Mouse (Mus musculus) granulocyte monocyte progenitor cell, adult 5-6 weeks (primary cell): ENCODE data around the gene Zeb2. TPM values are rescaled to one million over a fixed set of nuclear protein-coding genes. Genes with fewer than 3 reads are reported as not detected.

Source experiments
- ATAC-seq: replicated peaks from 2 replicates; pipeline ENCODE4 v1.8.0; 2016; ENCODE audit warnings: mild to moderate bottlenecking, moderate TSS enrichment, inconsistent platforms; ENCODE audit not compliant: poor library complexity, severe bottlenecking
- total RNA-seq, 2 experiments: library from RNA; stranded (forward) in 1 of 2; stranded (reverse) in 1 of 2; fragments of 200-712, 200-1000 nt in 1 of 2; fragments of >200 nt in 1 of 2; fragmentation: Nextera tagmentation in 1 of 2; gene quantifications; 2 replicates each; pipeline ENCODE4 v1.2.3; 2014 to 2017

The Zeb2 gene
- total RNA-seq, 2 experiments from 2014 or later, result 167 to 286 TPM

DNA sequence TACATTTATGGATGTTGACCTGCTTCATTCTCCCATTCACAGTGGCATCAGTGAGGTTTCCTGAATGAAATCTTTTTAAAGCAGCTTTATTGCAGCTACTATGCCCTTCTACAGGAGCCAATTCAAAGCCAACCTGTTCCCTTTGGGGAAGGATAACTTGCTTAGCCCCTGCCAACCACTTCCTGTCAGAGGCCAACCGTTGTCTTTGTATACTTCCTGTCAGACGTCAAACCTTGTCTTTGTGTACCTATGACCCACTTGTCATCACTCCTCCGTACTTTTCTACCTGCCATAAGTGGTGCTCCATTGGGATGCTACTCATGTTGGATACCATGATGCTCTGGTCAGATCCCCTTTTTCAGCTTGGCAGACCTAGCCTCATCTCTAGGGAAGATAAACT is 156.6 kb downstream of the Zeb2 start:
- ATAC-seq, result no peak

DNA sequence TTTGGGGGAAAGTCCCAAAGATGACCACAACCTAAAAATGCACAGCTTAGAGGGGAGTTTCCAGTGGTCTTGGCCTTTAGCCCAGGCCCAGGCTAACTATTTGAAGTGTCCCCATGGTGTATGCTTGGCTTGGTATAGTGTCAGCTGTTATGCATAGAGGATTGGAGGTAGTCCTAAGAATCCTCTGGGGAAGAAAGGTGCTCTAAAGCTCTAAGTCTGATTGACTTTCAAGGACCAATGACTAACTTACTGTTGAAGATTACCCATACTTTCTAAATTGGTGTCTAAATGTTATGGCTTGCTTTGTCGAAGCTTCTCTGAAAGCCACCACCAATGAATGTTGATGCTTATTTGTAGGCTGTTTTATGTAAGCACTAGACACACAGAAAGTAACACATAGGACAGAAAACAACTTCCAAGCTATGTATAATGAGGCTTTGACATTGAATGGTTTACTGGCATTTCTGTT is 159.8 kb downstream of the Zeb2 start:
- no peak for ATAC-seq

DNA sequence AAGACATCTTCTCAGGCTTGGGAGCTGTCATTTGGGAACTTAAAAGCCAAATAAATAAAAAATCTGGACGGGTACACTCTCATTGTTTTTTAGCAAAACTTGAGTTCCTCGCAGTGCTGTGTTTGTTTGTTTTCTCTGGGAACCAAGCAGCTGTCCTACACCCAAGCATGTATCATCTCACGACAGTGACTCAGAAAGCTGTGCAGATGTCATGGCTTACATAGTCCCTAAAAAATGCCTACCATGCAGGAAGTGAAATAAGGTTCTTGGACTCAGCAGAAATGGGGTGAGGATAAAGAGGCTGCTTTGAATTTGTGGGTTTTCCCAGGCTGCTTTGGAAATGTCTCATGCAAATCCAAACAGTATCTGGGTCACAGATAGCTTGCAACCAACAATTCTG is 161.0 kb downstream of the Zeb2 start:
- ATAC-seq, result no peak

- no peak for ATAC-seq
Measured at GRCm38 (mm10) chr2:44955506-44955905, 161.7 kb downstream of the Zeb2 start.

- no peak for ATAC-seq
Measured at GRCm38 (mm10) chr2:44954180-44954579, 163.0 kb downstream of the Zeb2 start.

DNA sequence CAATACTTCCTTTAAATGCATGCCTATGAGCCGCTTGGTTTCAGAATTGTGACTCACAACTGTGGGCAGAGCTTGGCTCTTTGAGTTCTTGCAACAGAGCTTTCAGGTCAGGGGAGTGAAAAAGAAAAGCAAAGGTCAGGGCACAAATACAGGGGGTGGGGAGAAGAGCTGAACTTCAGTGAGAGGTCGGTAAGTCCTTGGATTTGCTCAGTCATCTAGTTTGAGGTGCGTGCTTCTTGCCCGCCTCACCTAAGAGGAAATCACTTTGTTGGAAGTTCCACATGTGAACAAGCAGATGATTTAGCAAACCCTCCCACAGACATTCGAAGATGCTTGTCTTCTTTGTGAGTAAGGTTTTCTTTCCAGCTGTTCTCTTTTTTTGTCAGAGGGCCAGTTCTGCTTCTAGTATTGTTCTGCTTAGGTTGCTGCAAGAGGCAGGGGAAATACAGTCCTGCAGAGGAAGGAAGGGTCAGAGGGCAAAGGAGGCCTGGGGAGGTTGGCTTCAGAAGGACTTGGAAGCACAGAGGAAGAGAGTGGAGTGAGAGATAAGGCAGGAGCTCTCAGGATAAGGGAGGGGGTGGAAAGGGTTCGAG is 164.3 kb downstream of the Zeb2 start:
- ATAC-seq, result peak; percentile 84

DNA sequence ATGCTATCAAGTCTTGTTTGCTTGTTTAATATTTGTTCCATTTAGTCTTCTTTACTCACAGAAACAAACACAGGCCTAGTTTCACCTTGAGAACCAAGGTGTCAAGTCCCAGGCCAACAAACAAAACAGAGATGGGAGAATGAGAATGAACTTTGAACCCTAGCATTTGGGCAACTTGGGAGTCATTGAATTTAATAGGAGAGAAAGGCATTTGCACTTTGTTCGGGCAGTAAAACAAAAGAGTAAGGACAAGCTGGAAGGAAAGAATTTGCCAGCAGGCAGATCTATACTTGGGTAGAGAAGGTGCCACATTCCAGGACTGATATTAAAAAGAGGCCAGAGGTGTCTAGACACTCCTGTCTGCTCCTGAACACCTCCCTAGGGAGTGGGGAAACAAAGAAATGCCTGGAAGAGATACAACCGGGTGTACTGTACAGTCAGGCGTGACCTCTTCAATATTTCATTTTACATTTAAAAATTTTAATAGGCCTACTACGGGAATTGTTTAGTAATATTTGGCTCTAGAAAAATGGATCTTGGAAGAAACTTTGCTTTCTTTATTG is 165.5 kb downstream of the Zeb2 start:
- no peak for ATAC-seq

DNA sequence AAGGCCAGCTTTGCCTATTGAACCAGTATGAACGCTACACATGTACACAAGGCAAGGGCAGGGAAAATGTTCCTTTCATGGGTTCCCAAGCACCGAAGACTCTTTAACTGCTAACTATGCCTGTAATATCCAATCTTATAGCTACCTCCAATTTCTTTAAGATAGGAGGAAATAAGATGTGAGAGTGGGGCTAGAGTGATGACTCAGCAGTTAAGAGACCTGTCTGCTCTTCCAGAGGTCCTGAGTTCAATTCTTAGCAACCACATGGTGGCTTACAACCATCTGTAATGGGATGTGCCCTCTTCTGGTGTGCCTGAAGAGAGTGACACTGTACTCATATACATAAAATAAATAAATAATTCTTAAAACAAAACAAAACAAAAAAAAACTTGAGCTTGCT is 172.5 kb downstream of the Zeb2 start:
- no peak for ATAC-seq

Other genes starting within 250 kb of the Zeb2 start
- gene Gtdc1, start 189.7 kb downstream of the Zeb2 start, total RNA-seq (2014; fragmentation: Nextera tagmentation), result 5.7 and 19.7 TPM in 2 replicates
- gene Gtdc1, start 189.7 kb downstream of the Zeb2 start, total RNA-seq (2017), result 21.6 and 22.9 TPM in 2 replicates